Mouse (Mus musculus): ENCODE data around the gene Rbp1.
A peak's percentile ranks its signal among the peaks of the same experiment; 100 is the strongest.

Rbp1 gene

GRCm38 (mm10) chr9:98422656-98423055 is at the start of gene Rbp1:
Rbp1 (plus strand) TSS chr9:98422961.
- no peak for DNase-seq (ENCODE audit: low spot score)

GRCm38 (mm10) chr9:98373358-98373757 is 49.4 kb upstream of the Rbp1 start:
- DNase-seq (ENCODE audit: low spot score) = no peak

- DNase-seq (ENCODE audit: low spot score) = no peak
These were observed 47.9 kb upstream of the Rbp1 start for GRCm38 (mm10) chr9:98374897-98375296.

- DNase-seq (ENCODE audit: low spot score) = no peak
These were observed 47.2 kb upstream of the Rbp1 start for GRCm38 (mm10) chr9:98375329-98376170.

GRCm38 (mm10) chr9:98379736-98380135 is 43.0 kb upstream of the Rbp1 start:
- DNase-seq (ENCODE audit: low spot score) = no peak

GRCm38 (mm10) chr9:98380593-98380992 is 42.2 kb upstream of the Rbp1 start:
- DNase-seq (ENCODE audit: low spot score) = no peak

GRCm38 (mm10) chr9:98387741-98388632 is 34.8 kb upstream of the Rbp1 start:
- no peak for DNase-seq (ENCODE audit: low spot score)

GRCm38 (mm10) chr9:98388633-98388965 is 34.2 kb upstream of the Rbp1 start:
- DNase-seq (ENCODE audit: low spot score) = peak; percentile 61

GRCm38 (mm10) chr9:98393496-98393895 is 29.3 kb upstream of the Rbp1 start:
- no peak for DNase-seq (ENCODE audit: low spot score)

- DNase-seq (ENCODE audit: low spot score) = no peak
These were observed 25.6 kb upstream of the Rbp1 start for GRCm38 (mm10) chr9:98397211-98397610.

- DNase-seq (ENCODE audit: low spot score) = no peak
These were observed 24.9 kb upstream of the Rbp1 start for GRCm38 (mm10) chr9:98397866-98398265.

- peak; percentile 70 for DNase-seq (ENCODE audit: low spot score)
These were observed 22.4 kb upstream of the Rbp1 start for GRCm38 (mm10) chr9:98400185-98400894.

GRCm38 (mm10) chr9:98401611-98402010 is 21.1 kb upstream of the Rbp1 start:
- no peak for DNase-seq (ENCODE audit: low spot score)

GRCm38 (mm10) chr9:98407771-98408170 is 15.0 kb upstream of the Rbp1 start:
- DNase-seq (ENCODE audit: low spot score) = no peak

- DNase-seq (ENCODE audit: low spot score) = peak; percentile 65
These were observed 13.6 kb upstream of the Rbp1 start for GRCm38 (mm10) chr9:98409137-98409536.

- no peak for DNase-seq (ENCODE audit: low spot score)
These were observed 7.3 kb upstream of the Rbp1 start for GRCm38 (mm10) chr9:98415427-98415826.

- DNase-seq (ENCODE audit: low spot score) = no peak
These were observed 4.8 kb upstream of the Rbp1 start for GRCm38 (mm10) chr9:98417919-98418318.

- DNase-seq (ENCODE audit: low spot score) = no peak
These were observed 4.4 kb upstream of the Rbp1 start for GRCm38 (mm10) chr9:98418346-98418745.

- DNase-seq (ENCODE audit: low spot score) = no peak
These were observed 2.1 kb upstream of the Rbp1 start for GRCm38 (mm10) chr9:98420666-98421065.

- DNase-seq (ENCODE audit: low spot score) = no peak
These were observed 858 bp upstream of the Rbp1 start for GRCm38 (mm10) chr9:98421903-98422302.

- no peak for DNase-seq (ENCODE audit: low spot score)
These were observed 930 bp downstream of the Rbp1 start for GRCm38 (mm10) chr9:98423691-98424090.

GRCm38 (mm10) chr9:98424291-98424690 is 1.5 kb downstream of the Rbp1 start:
- no peak for DNase-seq (ENCODE audit: low spot score)

Measured in left cerebral cortex, adult 11 months (tissue).